Mouse (Mus musculus) ovary, postnatal 14 days (tissue): ENCODE results near the gene Mipep.
A peak's percentile ranks its signal among the peaks of the same experiment; 100 is the strongest.

ENCODE experiments used
- DNase-seq: peaks from one replicate; pipeline ENCODE4 v3.0.0; 2022; ENCODE audit warnings: low spot score

Gene Mipep

DNA sequence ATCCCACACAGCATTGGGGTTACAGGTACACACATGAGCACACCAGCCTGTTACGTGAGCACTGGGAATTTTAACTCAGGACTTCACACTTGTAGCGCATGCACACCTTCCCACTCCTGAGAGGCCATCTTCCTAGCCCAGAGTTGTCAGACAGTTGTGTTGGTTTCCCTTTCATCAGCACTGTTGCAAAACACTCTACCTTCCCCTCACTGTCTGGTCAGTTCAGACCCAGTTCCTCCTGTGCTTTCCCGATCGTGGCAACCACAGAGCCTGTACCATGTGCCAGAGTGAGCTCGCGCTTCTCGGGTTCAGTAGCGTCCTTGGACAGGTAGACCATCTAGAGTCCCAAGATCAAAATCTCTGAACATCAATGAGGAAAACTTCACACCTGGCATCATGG, 27.1 kb upstream of the Mipep start:
- DNase-seq = no peak

DNA sequence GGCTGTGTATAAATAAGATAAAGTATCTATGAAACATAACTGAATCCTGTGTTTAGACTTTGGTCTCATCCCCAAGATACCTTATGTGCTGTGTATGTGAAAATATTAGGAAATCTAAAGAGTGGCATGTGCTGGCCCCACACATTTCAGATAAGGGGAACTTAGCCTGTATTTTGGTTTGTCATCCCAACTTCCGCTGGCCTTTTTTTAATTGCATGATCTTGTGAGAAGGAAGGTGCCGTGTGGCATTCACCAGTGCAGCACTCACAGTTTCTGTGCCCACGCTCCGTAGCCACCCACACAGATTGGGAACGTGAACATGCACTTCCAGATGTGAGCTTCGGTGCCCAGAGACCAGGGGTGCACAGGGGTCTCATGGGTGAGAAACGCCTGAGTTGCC, 26.7 kb upstream of the Mipep start:
- no peak for DNase-seq

DNA sequence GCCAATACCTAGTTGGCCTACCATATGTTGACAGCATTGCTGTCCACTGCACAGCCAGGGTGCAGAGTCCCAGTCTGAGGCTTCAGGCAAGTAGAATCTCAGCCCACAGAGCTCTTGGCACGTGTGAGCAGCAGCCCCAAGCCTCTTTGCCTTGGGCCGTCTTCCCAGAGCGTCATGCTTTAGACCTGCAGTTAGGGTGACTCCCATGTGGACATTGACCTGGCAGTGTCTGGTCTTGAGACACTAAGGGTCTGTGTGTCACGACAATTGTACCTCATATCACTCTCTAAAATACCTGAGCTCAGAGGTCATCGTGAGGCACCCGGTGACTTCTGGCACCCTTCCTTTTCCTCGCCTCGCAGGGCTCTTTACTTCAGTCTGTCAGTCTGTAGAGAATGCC, 25.3 kb upstream of the Mipep start:
- no peak for DNase-seq

DNA sequence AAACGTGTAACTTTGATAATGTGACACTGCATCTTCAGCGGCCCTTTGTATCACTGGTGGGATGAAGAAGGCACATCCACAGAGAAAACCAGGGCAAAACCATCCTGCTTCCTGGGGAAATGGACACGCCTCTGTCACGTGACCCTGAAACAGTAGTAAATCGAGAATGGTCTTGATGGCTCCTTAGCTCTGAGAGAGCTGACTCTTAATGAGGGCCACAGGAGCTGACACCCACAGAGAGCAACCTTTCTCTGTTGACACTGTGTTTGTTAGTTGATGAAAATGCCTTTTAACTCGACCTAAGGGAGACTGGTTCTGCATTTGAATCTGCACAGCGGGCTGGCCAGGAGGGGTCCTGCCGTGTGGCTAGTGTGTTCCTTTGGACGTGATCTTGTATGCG, 22.6 kb upstream of the Mipep start:
- no peak for DNase-seq

DNA sequence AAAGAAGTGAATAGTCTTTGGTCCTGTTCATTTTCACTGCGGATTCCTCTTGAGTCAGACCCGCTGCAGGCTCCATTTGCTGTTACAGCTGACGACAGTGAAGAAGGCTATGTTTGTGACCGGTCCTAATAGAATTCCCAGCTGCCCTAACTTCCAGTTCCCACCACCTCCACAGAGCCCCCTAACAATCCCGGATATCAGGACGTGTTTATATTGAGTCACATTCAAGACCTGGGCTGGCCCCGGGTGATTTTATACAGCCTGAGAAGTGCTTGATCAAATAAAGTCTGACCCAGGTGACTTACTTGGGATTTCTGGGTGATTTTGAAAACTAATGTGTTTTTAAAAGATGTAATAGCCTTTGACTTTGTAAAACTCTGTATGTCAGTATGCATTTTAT, 21.6 kb upstream of the Mipep start:
- DNase-seq = no peak

DNA sequence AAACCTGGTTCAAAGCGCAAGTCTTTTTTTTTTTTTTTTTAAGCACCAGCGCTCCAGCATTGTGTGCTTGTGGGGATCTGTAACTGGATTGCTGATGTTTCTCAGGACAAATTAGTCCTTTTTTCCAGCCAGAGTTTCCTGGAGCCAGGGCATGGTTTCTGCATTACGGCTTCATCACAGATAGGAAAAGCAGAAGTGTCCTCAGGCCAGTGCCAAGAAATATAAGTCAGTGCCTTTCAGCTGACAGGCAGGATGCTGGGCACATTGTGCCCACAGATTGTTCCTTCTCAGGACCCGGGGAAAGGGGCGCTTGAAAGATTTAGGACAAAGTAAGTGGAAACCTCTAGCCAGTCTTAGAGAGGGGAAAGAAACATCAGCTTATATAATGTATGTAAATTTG, 20.6 kb upstream of the Mipep start:
- DNase-seq = no peak

DNA sequence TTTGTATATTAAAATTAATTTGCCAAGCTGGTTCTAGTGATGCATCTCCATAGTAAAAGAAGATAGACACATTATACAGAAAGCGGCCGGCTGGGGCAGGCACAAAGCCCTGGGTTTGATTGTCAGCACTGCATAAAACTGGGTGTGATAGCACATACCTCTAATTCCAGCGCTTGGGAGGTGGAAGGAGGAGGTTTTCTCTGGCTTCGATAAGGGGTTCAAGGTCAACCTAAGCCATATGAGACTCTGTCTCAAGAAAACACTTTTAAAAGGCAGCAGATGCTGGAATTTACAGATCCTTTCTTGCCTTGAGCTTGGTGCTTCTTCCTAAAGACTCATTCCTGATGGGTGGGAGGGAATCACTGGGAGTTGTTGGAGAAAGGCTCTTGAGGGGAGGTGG, 19.8 kb upstream of the Mipep start:
- no peak for DNase-seq

DNA sequence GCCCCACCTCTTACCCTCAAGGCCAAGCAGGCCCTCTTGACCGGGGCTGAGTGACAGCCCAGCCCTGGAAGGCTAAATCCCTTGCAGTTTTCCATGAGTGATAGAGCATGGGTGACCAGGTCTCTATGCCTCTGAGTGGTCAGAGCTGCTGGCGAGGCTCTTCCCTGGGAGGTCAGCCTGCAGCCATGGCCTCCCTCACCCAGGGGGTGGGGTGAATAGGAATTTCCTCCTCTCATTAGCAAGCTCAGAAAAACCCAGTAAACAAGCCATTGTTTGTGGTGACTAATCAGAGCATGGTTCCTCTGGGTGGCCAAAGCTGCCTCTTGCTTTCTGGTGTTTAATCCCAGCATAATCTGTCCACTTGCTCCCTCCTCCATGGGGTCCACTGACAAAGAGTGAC, 19.3 kb upstream of the Mipep start:
- no peak for DNase-seq

DNA sequence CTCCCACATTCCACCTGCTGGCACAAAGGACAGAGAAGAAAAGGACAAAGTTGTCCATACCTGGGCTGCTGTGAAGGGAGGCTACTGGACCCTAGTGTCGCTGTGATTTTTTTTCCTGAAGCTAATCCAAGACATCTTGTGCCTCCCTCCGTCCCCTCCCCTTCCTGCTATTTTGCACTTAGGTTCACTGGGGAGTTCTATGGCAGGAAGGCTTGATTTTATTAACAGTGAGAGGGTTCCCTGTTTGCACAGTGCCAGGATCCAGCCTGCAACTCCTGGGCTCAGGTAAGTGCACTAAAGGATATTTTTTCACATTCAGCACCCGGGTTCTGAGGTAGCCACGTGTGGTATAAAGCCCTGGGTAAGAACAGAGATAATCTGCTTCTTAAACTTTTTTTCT, 16.5 kb upstream of the Mipep start, which contains the start of gene C1qtnf9:
TSS of gene C1qtnf9 (plus strand) at position 251 of the 400 bp plus-strand sequence.
- DNase-seq = no peak

DNA sequence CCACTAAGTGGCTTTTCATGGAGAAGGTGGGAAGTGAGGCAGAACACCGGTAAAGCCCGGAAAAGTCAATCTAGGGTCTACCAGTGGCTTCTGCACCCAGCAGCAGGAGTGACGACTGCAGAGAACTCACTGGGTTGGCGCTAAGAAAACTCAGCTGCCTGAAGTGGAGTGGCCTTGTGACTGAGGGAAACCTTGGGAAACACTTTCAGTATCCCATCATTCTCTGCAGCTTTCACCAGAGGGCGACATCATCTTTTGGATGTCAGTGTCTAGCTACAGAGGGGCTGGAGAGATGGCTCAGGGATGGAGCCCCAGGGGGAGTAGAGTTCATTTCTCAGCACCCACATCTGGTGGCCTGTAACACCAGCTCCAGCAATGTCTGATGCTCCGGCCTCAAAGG, 15.0 kb upstream of the Mipep start:
- no peak for DNase-seq

DNA sequence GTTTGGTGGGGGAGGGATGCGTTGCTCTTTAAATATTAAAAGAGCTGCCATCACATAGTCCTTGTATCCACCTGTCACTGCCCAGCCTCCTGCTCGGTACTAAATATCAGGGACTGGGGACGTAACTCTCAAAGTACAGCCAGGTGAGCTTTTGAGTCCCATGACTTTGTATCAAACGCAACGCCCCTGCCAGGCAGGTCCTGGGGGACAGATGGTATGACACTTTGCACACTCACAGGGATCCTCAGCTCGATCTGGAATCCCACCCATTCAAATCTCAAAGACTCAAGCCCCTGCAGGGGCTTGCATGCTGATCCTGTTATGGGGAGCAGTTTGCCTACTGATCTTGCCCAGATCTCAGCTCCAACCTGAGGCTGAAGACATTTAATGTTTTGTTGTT, 13.8 kb upstream of the Mipep start:
- no peak for DNase-seq

DNA sequence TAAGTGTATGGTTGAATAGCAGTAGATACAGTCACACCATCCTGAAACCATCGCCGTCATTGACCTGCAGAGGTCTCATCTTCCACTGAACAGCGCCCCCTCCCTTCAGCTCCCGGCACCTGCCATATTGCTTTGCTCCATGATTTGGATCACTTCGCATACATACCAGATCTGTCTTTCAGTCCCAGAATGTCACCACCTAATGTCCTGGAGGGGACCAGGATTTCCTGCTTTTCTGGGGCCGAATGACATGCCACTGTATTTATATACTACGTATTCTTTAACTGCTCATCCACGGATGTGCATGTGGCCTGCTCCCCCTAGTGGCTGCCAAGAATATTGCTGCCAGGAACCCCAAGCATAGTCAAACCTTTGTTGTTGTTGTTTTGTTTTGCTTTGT, 13.3 kb upstream of the Mipep start:
- DNase-seq = peak; percentile 56

DNA sequence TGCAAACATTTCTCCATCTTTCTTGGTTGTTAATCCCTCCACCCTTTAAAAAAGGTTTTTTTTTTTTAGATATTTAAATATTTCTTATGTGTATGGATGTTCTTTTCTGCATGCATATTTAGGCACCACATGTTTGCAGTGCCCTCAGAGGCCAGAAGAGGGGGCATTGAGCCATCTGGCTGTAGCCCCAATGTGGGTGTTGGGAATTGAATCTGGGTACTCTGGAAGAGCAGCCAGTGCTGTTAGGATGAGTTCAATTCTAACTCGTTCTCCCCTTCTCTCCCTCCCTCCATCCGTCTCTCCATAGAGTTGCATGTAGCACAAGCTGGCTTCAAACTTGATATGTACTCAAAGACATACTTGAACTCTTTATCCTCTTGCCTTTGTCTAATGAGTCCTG, 10.9 kb upstream of the Mipep start:
- no peak for DNase-seq

DNA sequence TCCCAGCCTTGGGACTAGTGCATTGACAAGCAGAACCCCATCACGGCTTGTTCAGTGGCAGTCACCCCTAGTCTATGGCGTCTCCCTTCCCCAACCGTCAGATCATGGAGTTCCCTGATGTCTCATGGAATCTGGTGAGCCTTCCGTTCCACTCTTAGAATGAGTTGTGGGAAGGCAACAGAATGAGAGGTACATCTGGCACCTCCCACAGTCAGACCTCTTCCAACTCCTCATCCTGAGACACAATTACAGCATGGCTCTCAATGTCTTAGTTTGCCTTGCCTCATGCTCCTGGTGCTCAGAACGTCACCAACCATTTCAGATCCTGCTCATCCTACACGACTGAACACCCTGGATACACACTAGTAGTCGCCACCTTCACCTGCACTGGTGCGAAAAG, 7.9 kb upstream of the Mipep start:
- no peak for DNase-seq

DNA sequence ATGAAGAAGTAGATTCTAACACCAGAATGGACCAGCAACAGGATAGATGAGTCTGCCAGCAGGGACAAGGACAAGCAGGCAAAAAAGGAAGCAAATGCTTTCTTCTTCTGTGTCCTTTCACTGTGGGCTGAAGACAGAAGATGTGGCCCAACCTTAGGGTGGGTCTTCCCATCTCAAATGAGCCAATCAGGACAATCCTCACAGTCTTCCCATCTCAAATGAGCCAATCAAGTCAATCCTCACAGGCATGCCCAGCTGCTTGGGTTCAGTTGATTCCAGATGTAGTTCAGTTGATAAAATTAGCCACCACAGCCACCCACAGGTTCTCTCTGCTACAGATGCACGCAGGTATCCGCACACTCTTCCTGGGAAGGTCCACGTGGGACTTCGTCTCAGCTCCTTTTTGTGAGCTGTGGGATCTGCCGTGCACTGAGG, 6.9 kb upstream of the Mipep start:
- DNase-seq = no peak

DNA sequence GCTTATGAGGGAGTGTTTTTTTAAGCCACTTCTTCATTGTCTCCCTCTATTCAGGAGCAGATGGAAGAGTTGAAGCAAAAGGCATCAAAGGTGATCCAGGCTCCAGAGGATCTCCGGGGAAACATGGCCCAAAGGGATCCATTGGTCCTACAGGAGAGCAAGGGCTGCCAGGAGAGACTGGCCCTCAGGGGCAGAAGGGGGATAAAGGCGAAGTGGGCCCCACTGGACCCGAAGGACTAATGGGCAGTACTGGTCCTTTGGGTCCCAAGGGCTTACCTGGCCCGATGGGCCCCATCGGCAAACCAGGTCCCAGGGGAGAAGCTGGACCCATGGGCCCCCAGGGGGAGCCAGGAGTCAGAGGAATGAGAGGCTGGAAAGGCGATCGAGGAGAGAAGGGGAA, 5.2 kb upstream of the Mipep start:
- DNase-seq = no peak

DNA sequence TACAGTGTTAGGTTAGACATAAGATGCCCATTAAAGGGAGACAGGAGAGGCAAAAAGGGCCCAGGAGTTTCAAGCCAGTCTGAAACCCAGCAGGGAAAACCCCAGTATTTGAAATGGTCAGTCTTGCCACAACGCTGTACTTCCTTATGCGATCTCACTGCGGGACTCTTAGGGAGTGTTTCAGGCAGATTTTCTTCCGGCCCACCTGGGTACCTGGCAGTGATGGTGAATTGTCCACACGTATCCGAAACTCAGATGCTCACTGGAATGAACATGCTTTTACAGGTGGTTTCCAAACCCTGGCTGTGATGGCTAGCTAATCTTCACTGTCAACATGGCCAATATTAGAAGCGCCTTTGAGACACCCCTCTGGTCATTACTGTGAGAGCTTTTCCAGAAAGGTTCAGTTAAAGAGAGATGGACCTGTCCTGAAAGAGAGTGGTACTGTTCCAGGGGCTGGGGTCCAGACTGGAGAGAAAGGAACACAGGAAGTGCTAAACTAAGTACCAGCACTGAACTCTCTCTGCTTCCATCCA, 2.2 kb upstream of the Mipep start:
- DNase-seq = no peak

DNA sequence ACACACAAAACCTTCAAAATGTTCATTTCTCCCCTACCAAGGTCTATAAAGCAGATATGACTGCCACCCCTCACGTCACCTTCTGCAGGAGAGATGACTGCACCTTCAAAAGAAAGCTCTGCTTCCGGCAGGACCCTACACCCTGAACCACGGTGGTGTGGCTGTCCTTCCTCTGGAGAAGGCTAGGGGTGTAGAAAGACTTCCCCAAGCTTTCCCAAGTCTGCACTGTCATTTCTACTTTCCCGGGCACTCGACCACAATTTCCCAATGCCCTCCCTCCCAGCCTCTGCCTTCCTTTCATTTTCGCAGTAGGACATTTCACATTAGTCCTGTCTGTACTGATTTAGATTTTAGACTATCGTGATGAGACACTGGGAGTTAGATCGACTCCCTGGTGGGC, 1.2 kb upstream of the Mipep start:
- DNase-seq = no peak

DNA sequence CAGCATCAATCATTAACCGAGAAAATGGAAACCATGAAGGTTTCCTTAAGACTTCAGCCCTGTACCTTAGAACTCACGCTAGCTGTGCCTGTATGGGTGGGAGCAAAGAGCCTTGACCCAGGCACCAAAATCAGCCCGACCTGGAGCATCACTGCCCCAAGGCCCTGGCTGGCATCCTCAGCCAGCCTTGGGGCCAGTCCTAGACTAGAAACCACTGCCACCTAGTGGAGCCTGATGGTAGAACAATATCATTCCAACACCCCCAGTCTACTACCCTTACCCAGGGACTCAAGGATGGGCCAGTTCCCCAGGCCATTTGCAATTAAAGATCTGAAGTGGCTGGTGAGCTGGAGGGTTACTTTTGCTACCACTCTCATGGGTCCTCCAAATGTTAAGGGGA, 5.7 kb downstream of the Mipep start:
- DNase-seq = peak; percentile 52

DNA sequence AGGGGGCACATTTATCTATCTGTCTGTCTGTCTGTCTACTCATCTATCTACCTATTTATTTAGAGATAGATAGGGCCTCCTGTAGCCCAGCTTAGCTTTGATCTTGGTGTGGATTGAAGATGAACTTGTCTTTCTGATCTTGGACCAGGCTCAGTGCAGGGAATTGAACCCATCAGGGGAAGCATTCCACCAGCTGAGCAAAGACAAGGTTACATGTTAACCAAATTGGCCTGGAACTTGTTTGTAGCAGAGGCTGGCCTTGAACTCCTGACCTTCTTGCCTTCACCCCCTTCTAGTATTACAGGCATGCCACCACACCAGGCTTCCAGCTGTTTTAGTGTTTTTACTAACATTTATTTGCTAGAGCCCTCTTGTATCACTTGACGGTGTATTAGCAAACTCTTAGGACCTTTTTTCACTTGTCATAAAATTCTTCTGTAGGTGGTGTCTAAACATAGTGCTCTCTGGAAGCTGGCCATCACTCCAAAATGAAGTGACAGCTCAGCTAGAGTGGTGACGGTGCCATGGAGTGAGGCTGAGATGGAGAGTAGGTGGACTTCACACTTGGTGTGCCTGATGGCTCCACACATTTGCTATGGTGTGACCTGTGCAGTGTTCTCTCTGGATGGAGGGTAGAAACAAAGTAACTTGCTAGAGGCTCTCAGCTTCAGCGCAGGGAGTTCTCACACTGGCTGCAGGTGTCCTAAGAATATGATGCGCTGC, 12.4 kb downstream of the Mipep start:
- DNase-seq = no peak

DNA sequence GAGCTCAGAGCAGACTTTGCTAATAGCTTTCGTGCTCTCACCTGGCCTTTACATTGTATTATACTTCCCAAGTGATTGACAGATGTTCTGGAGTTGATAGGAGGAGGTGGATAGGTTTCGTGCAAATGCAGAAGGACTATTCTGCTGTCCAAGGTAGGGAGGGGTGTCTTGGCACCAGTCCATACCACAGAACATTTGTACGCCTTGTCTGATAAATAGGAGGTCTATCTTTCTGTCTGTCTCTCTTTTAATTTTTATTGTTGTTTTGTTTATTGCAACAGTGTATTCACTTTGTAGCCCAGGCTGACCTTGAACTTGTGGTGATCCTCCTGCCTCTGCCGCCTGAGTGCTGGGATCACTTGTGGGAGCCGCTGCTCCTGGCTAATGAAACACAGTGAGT, 13.2 kb downstream of the Mipep start:
- DNase-seq = no peak

DNA sequence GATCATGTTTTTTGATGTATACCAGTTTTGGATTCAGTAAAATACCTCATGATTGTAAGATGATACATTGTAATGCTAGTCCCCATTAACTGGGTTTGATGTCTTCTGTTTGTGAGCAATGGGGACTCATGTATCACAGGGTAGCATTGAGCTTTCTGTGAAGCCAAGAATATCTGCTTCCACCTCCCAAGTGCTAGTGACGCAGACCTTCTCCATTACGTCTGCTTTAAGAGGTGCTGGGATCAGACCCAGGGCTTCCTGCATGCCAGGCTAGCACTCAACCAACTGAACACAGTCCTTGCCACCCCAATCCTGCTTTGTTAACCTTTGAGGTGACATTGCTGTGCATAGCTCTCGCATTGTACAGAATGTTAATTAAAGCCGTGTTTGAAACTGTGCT, 14.3 kb downstream of the Mipep start:
- DNase-seq = no peak

DNA sequence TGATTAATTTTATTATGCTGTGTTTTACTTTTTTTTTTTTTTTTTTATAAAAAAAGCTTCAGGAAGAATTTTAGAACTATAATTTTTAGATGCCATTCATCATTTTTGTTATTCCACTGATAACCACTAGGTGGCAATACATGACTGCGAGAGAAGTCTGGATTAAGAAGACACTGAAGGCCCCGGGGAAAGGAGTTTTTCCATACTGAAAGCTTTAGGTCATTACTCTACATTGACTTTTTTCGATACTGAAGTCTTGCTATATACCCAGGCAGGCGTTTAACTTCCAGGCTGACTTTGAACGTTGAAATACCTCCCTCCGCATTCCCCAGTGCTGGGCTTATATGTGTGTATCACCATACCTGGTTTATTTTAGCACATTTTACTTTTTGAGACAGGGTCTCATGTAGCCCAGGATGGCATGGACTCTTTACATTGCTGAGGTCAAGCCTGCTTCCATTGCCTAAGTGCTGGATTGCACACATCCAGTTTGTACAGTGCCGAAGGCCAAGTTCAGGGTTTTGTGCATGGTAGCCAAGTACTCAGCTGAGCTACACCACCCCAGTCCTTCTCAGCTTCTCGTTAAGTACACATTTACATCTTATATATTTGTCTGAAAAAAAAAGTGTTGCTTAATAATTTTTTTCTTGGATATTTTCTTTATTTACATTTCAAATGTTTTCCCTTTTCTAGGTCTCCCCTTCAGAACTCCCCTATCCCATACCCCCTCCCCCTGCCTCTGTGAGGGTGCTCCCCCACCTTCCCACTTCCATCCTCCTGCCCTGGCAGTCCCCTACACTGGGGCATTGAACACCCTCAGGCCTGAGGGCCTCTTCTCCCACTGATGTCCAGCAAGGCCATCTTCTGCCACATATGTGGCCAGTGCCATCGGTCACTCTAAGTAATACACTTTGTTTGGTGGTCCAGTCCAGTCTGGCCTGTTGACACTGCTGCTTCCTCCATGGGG, 15.7 kb downstream of the Mipep start:
- no peak for DNase-seq
